Mouse (Mus musculus) brain, embryonic 14.5 days (tissue): ENCODE data around the gene Bcl2l13.

Source experiments
- CTCF ChIP-seq: fragments of 200-500 bp; IDR thresholded peaks from 2 replicates; pipeline ENCODE4 v1.5.1; 2012; ENCODE audit warnings: inconsistent platforms, mild to moderate bottlenecking, moderate library complexity, borderline replicate concordance; ENCODE audit not compliant: insufficient read depth, insufficient read length; ENCODE audit errors: extremely low read depth
- POLR2A ChIP-seq: fragments of 200-500 bp; IDR thresholded peaks from 2 replicates; pipeline ENCODE4 v1.6.1; 2012; ENCODE audit warnings: mild to moderate bottlenecking, inconsistent platforms, borderline replicate concordance; ENCODE audit not compliant: poor library complexity, insufficient read depth, insufficient read length, severe bottlenecking; ENCODE audit errors: extremely low read depth

DNA sequence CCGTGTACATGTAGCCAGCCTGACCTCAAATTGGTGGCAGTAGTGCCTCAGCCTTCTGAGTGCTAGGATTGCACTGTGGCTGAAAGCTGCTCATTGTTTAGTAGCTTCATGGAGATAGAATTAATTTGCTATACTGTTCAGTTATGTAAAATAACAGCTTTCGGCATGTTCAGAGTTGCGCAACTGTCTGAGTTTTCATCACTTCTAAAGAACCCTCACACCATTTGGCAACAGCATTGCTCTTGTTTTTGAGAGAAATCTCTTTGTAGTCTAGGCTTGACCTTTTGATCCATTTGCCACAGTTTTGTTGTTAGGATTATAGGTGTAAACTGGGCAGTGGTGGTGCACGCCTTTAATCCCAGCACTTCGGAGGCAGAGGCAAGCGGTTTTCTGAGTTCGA lies 4.2 kb downstream of the Bcl2l13 start:
- TF ChIP-seq POLR2A (no peak), CTCF (no peak)
